Mouse (Mus musculus) G1E (cell line): Measurements from ENCODE around the gene Rps11.
"Not testable (repeated sequence)": the region's sequence is repeated elsewhere in the genome, so short reads cannot be mapped to it uniquely, and the experiment has no call there.

Experiments
- CTCF ChIP-seq: IDR thresholded peaks from 2 replicates; pipeline ENCODE4 v1.5.1; 2012; ENCODE audit warnings: low read depth, low read length, inconsistent platforms, mixed read lengths
- GATA1 ChIP-seq: IDR thresholded peaks from 2 replicates; pipeline ENCODE4 v1.6.1; 2012; ENCODE audit warnings: borderline replicate concordance, low read length, inconsistent platforms, mixed read lengths
- GATA2 ChIP-seq: IDR thresholded peaks from 2 replicates; pipeline ENCODE4 v1.6.1; 2012; ENCODE audit warnings: low read depth, low read length, inconsistent platforms, borderline replicate concordance
- POLR2AphosphoS5 ChIP-seq: IDR thresholded peaks from 2 replicates; pipeline ENCODE4 v1.6.1; 2012; ENCODE audit warnings: low read depth, low read length, inconsistent platforms; ENCODE audit not compliant: insufficient replicate concordance
- TAL1 ChIP-seq: conservative IDR thresholded peaks from 2 replicates; pipeline ENCODE4 v1.6.1; 2012; ENCODE audit warnings: low read depth, low read length, inconsistent platforms, mixed read lengths

DNA sequence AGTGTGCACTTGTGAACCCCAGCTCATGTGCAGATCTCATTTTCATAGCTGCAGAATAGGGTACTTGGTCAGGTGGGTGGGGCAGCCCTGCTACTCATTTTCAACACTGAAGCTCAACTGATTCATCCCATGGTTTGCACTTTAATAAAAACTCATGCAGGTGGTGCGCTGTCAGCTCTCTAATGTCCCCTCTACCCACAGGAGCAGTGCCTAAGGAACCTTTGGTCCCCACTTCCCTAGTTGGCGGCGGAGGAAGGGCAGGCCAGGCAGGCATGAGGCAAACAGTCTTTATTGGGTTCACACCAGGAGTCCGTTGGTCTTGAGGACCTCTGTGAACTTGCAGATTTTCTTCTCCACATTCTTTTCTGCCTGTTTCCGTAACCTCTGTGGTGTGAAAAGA, 1.4 kb upstream of the Rps11 start:
- not testable (repeated sequence) for TF ChIP-seq CTCF, GATA1, TAL1, GATA2, POLR2AphosphoS5
